Mouse (Mus musculus) heart, embryonic 15.5 days (tissue): Measurements from ENCODE around the gene Etv2. TPM values are rescaled to one million over a fixed set of nuclear protein-coding genes. Genes with fewer than 3 reads are reported as not detected.

Experiments used
- ATAC-seq: fragments of 200-750 bp; cut with Nextera tagmentation; replicated peaks from 2 replicates; pipeline ENCODE4 v1.8.0; 2017; ENCODE audit warnings: low read depth, moderate TSS enrichment; ENCODE audit not compliant: insufficient number of reproducible peaks, insufficient read depth, low FRiP score
- H3K27ac ChIP-seq: fragments of 300-500 bp; sonication (generic); 2 replicates; pipeline ENCODE4 v1.5.1; 2015; ENCODE audit warnings: mild to moderate bottlenecking, inconsistent platforms
- H3K27me3 ChIP-seq: fragments of 300-500 bp; sonication (generic); 2 replicates; pipeline ENCODE4 v1.6.1; 2015; ENCODE audit warnings: inconsistent platforms
- H3K36me3 ChIP-seq: fragments of 300-500 bp; sonication (generic); 2 replicates; pipeline ENCODE4 v1.6.1; 2015; ENCODE audit warnings: mild to moderate bottlenecking, inconsistent platforms
- H3K4me1 ChIP-seq: fragments of 300-500 bp; sonication (generic); replicated peaks from 2 replicates; pipeline ENCODE4 v1.6.1; 2015; ENCODE audit warnings: inconsistent platforms
- H3K4me2 ChIP-seq: fragments of 300-500 bp; sonication (generic); 2 replicates; pipeline ENCODE4 v1.6.1; 2015; ENCODE audit warnings: inconsistent platforms, mild to moderate bottlenecking, moderate library complexity
- H3K4me3 ChIP-seq: fragments of 300-500 bp; sonication (generic); 2 replicates; pipeline ENCODE4 v1.5.1; 2015; ENCODE audit warnings: mild to moderate bottlenecking, inconsistent platforms
- H3K9ac ChIP-seq: fragments of 300-500 bp; sonication (generic); 2 replicates; pipeline ENCODE4 v1.6.1; 2015; ENCODE audit warnings: mild to moderate bottlenecking, inconsistent platforms
- H3K9me3 ChIP-seq: fragments of 300-500 bp; sonication (generic); replicated peaks from 2 replicates; pipeline ENCODE4 v1.6.1; 2016; ENCODE audit warnings: inconsistent platforms
- WGBS: fragments of 180-500 bp; shearing (Covaris S2); methylation state at CpG from one replicate; pipeline ENCODE4 v1.1.7; 2015; ENCODE audit warnings: mixed read lengths; 5-methylcytosine and 5-hydroxymethylcytosine counted together
- polyA plus RNA-seq: library from polyadenylated mRNA; unstranded; fragments of >200 nt; fragmentation: Nextera tagmentation; extraction: Ambion mirVana; gene quantifications from 2 replicates; pipeline ENCODE4 v1.2.1, GENCODE M21; 2015

Etv2 gene
- polyA plus RNA-seq, 1 experiment from 2014 or later, result not detected

DNA sequence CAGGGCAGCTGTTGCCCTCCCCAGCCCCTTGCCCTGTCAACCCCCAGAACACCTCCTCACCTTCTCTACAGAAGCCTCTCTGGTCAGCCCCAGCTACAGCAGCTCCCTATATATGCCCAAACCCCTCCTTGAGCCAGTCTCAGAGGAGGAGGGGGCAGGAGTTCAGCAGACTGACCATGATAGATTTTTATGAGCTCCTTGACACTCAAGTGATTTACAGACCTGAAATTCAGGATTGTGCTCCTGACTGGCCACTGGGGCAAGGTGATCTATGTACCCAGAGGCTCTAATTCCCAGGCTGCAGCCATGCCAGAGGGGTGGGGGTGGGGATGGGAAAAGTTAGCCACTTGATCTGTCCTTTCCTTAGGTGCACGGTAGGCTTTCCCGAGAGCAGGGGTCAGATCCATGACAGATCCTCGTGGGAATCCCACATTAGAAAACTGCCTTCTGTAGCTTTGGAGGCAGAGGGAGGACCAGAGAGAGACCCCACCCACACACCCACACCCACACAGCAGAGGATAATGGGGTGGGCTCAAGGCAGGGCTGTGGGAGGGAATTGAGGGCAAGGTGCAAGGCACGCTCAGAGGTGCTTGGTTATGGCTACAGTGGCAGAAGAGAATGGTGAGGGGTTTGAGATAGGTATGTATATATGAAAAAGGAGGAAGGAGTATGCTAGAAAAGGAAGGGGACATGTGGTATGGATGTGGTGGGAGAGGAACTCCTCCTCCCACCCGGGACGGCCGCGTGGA is 22.8 kb downstream of the Etv2 start, which contains the start of gene Upk1a:
Gene Upk1a, minus strand, starts transcription at position 194 of the 749 bp plus-strand sequence.
- no peaks in the 10 kb centered on the region for H3K27me3 ChIP-seq
- no peak within 1 kb of the TSS for H3K27ac ChIP-seq
- peaks cover 21% of the 10 kb centered on the region for H3K36me3 ChIP-seq
- H3K9me3 ChIP-seq, result no peaks in the 10 kb centered on the region
- 68% methylated on average over 8 of the region's 8 CpGs for WGBS
- ATAC-seq, result no peak
- no peak within 1 kb of the TSS for H3K4me3 ChIP-seq
- peaks cover 10% of the 10 kb centered on the region for H3K4me1 ChIP-seq
- H3K4me2 ChIP-seq, result no peak within 1 kb of the TSS
- no peak within 1 kb of the TSS for H3K9ac ChIP-seq

DNA sequence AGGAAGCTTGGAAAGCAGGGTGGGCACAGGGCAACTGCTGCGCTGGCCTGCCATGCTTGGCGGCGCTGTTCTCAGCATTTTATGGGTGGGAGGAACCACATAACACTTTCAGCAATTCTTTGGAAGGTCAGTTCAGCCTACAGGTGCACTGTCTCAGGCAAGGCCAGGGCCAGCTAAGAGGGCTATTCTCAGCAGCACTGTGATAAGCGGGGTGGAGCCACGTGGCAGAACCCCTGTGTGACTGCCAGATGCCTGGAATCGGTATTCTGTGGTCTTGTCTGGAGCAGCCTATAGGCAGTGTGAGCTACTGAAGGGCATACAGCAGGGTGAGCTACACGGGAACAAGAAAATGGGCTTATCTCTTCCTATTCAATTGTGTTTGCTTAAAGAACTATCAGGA is 25.6 kb downstream of the Etv2 start:
- Histone ChIP-seq H3K4me1 (peaks cover 10% of the 10 kb centered on the region), H3K4me2 (peak overlapping the region; percentile 10; the same call in 1 of the 2 replicates), H3K27ac (peak overlapping the region; percentile 48), H3K4me3 (no peak overlapping the region), H3K27me3 (no peaks in the 10 kb centered on the region), H3K9me3 (no peaks in the 10 kb centered on the region), H3K9ac (no peak overlapping the region), H3K36me3 (no peaks in the 10 kb centered on the region)
- ATAC-seq, result peak; percentile 86
- 39% methylated on average over 7 of the region's 7 CpGs for WGBS

DNA sequence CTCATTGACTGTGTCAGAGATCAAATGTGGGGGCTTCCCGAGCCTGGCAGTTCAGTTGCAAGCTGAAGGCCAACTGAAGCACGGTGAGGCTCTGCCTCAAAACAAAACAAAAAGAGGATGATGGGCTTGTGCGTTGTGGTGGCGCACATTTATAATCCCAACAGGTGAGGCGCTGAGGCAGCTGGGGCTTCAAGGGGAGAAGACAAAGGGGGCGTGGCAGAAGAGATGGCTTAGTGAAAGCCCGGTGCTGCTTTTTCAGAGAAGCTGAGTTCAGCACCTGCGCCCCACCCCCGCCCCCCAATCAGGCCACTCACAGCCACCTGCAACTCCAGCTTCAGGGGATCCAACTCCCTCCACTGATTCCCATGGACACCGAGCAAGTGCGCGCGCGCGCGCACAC is 27.2 kb downstream of the Etv2 start:
- 54% methylated on average over 16 of the region's 16 CpGs for WGBS
- Histone ChIP-seq H3K4me2 (no peak overlapping the region), H3K4me1 (peaks cover 10% of the 10 kb centered on the region), H3K4me3 (no peak overlapping the region), H3K9me3 (no peaks in the 10 kb centered on the region), H3K27ac (no peak overlapping the region), H3K9ac (no peak overlapping the region), H3K27me3 (no peaks in the 10 kb centered on the region), H3K36me3 (no peaks in the 10 kb centered on the region)
- no peak for ATAC-seq

DNA sequence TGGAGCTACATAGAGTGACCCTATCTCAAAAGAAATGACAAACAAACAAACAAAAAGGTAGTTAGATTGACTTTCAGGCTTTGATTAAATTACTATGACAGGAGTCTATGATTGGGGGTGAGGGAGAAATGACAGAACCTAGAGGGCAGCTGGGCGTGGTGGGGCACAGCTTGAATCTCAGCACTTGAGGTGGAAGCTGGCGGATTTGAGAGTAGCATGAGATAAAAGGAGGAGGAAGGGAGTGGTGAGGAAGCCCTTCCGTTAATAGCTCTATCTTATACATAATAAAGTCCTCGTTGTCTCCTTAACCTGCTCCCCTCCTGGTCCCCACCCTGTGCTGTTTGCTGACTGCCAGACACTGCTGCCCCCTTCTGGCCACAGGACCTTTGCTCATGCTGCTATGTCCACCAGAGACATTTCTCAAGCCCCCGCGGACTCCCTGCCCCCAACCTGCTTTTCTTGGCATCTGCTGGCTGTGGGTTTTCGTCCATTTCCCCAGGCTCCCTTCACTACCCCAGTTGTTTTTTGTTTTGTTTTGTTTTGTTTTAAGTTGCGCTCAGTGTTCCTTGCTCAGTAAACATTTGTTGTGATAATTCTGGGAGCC is 27.8 kb downstream of the Etv2 start:
- Histone ChIP-seq H3K9me3 (no peaks in the 10 kb centered on the region), H3K4me1 (peaks cover 10% of the 10 kb centered on the region), H3K9ac (no peak overlapping the region), H3K27ac (no peak overlapping the region), H3K27me3 (no peaks in the 10 kb centered on the region), H3K4me2 (no peak overlapping the region), H3K36me3 (no peaks in the 10 kb centered on the region), H3K4me3 (no peak overlapping the region)
- ATAC-seq, result no peak
- WGBS, result 25% methylated on average over 8 of the region's 8 CpGs

DNA sequence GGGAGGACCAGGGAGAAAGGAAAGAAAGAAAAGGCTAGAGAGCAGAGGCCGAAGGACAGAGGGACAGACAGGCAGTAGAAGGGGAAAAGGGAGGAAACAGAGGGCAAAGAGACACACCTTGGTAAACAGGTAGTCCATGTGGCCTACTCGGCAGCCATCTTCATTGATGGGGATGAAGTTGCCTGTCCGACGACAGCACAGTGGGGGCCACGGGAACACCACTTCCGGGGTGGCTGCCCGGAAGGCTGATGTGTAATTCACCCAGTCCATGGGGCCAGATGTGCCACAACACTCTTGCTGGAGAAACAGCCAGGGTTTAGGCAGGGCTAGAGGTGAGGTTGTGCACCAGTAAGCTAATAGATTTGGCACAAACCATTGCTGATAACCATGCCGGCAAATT is 30.7 kb downstream of the Etv2 start:
- H3K36me3 ChIP-seq, result no peaks in the 10 kb centered on the region
- no peaks in the 10 kb centered on the region for H3K9me3 ChIP-seq
- H3K27me3 ChIP-seq, result no peaks in the 10 kb centered on the region
- no peak overlapping the region for H3K27ac ChIP-seq
- no peak overlapping the region for H3K4me3 ChIP-seq
- 81% methylated on average over 8 of the region's 8 CpGs for WGBS
- peaks cover 10% of the 10 kb centered on the region for H3K4me1 ChIP-seq
- H3K9ac ChIP-seq, result no peak overlapping the region
- H3K4me2 ChIP-seq, result no peak overlapping the region
- ATAC-seq, result no peak

DNA sequence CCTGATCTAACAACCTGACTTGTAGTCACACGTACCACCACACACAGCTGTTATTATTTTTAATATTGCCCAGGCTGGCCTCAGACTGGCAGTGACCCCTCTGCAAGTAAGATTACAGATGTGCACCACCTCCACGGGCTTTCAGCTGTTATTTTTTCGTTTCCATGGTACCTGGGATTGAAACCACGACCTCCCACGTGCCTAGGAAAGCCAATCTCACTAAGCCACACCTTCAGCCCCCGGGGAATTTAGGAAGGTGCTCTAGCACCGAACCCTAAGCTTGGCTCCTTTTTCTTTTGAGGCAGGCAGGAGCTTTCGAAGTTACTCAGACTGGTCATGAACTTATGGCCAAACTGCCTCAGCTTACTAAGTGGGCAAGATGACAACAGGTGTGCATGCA is 31.2 kb downstream of the Etv2 start:
- no peak overlapping the region for H3K4me3 ChIP-seq
- H3K36me3 ChIP-seq, result no peaks in the 10 kb centered on the region
- H3K4me1 ChIP-seq, result peaks cover 10% of the 10 kb centered on the region
- no peaks in the 10 kb centered on the region for H3K9me3 ChIP-seq
- 61% methylated on average over 8 of the region's 8 CpGs for WGBS
- no peak overlapping the region for H3K4me2 ChIP-seq
- H3K9ac ChIP-seq, result no peak overlapping the region
- ATAC-seq, result no peak
- H3K27ac ChIP-seq, result no peak overlapping the region
- no peaks in the 10 kb centered on the region for H3K27me3 ChIP-seq

DNA sequence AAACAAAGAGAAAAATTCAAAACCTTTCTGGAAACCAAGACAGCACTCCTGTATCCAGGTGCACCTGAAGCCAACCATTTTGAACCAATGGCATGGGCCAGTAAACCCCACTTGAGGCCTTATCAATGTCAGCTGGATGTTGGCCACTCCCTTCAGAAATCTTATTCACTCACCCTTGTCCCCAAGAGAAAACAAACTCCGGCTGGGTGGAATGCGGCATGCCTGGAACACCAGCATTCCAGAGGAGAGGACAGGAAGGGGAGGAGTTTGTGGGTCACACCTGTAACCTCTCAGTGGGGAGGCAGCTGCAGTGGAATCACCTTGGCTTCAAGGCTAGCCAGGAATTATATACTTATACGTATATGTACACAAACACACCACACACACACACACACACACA is 33.1 kb downstream of the Etv2 start:
- H3K27me3 ChIP-seq, result no peaks in the 10 kb centered on the region
- no peaks in the 10 kb centered on the region for H3K36me3 ChIP-seq
- no peak overlapping the region for H3K4me2 ChIP-seq
- no peaks in the 10 kb centered on the region for H3K9me3 ChIP-seq
- peaks cover 10% of the 10 kb centered on the region for H3K4me1 ChIP-seq
- no peak overlapping the region for H3K4me3 ChIP-seq
- no peak for ATAC-seq
- H3K27ac ChIP-seq, result no peak overlapping the region
- no peak overlapping the region for H3K9ac ChIP-seq
- 30% methylated on average over 3 of the region's 3 CpGs for WGBS

DNA sequence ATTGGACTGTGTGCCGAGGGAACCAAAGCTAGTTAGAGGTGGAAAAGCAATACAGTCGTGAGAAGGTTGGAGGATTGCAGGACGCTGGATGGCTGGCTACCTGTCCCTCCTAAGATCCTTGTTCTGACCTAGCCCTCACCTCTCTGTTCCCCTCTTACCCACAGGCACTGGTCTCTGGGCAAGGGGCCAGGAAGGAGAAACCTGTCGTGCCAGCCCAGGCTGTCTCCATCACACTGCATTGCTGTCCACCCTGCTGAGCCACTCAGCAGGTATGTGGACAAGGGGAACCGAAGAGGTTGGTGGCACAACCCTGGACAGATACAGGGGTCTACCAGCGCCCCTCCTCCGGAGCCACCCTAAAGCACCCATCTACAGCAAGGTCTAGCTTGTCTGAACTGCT is 35.0 kb downstream of the Etv2 start:
- H3K4me2 ChIP-seq, result peak overlapping the region; percentile 37
- H3K4me3 ChIP-seq, result no peak overlapping the region
- WGBS, result 61% methylated on average over 7 of the region's 7 CpGs
- peak overlapping the region; percentile 46 for H3K27ac ChIP-seq
- no peaks in the 10 kb centered on the region for H3K9me3 ChIP-seq
- H3K9ac ChIP-seq, result no peak overlapping the region
- ATAC-seq, result no peak
- no peaks in the 10 kb centered on the region for H3K27me3 ChIP-seq
- no peaks in the 10 kb centered on the region for H3K36me3 ChIP-seq
- H3K4me1 ChIP-seq, result peaks cover 10% of the 10 kb centered on the region

DNA sequence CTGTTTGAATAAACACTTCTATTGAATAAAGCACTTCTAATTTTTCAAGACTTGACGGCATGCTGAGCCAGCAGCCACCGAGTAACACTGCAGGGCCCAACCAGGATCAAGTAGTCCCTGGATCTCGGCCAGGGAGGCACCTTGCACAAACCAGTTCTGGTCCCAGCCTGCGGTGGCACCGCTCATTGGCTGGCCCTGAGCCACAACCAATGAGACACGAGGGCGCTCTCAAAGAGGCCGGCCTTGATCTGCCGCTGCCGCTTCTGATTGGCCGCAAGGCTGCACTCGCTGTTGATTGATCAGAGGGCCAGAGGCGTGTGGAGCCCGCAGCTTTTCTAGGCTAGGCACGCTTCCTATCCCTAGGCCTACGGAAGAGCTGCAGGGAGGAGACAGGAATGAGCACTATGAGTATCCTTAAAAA is 35.7 kb downstream of the Etv2 start:
- H3K27me3 ChIP-seq, result no peaks in the 10 kb centered on the region
- H3K36me3 ChIP-seq, result no peaks in the 10 kb centered on the region
- 2% methylated on average over 16 of the region's 16 CpGs for WGBS
- H3K4me3 ChIP-seq, result 0 out of 2 replicates have a peak overlapping the region, but pooled peaks have one; percentile 15
- no peak overlapping the region for H3K9ac ChIP-seq
- ATAC-seq, result peak; percentile 92
- H3K27ac ChIP-seq, result peak overlapping the region; percentile 46
- H3K4me1 ChIP-seq, result peaks cover 10% of the 10 kb centered on the region
- peak overlapping the region; percentile 39 for H3K4me2 ChIP-seq
- H3K9me3 ChIP-seq, result no peaks in the 10 kb centered on the region

DNA sequence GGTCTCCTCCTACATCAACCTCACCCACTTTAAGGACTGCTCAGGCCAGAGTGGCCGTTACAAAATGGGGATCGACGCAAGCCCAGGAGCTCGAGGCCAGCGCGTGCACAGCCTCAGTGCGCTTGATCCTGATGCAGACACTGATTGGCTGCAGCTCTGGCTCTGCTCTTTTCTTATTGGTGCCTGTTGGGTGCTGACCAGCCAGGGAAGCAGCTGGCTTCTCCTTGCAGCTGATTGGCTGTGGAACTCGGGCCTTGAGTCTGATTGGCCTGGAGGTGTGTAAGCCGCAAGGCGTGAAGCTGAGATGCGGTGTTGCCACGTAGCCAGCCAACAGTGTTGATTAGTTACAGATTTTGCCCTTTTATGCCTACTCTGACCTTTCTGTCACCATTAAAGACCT is 36.9 kb downstream of the Etv2 start, which contains the start of gene Zbtb32:
Gene Zbtb32, minus strand, starts transcription at position 124 of the 400 bp plus-strand sequence.
- H3K4me3 ChIP-seq, result no peak within 1 kb of the TSS
- no peak within 1 kb of the TSS for H3K9ac ChIP-seq
- H3K9me3 ChIP-seq, result no peaks in the 10 kb centered on the region
- peaks cover 10% of the 10 kb centered on the region for H3K4me1 ChIP-seq
- H3K27me3 ChIP-seq, result 0 out of 2 replicates have a peak, but pooled peaks cover 2% of the 10 kb centered on the region
- peak within 1 kb of the TSS; percentile 35; the same call in 1 of the 2 replicates for H3K27ac ChIP-seq
- peak within 1 kb of the TSS; percentile 39 for H3K4me2 ChIP-seq
- H3K36me3 ChIP-seq, result no peaks in the 10 kb centered on the region
- WGBS, result 90% methylated on average over 12 of the region's 12 CpGs
- ATAC-seq, result no peak

DNA sequence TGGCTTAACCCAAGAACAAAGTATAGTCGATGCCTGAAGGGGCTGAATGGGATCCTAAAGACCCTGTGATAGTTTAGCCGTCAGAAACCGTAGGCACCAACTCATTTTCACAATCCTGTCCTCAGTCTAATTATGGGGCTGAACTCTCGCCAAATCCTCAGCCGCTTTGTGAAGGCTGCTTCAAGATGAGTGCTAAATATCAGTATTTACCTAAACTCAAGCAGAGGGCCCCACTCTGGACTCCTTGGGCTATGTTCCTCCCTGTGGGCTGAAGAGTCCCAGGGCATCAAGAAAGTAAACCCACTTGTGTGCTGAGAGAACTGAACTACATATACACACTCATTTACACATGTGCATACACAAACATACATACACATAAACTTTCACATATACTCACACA is 38.8 kb downstream of the Etv2 start:
- Histone ChIP-seq H3K9me3 (no peaks in the 10 kb centered on the region), H3K4me3 (no peak overlapping the region), H3K9ac (no peak overlapping the region), H3K4me1 (peaks cover 10% of the 10 kb centered on the region), H3K27ac (no peak overlapping the region), H3K36me3 (no peaks in the 10 kb centered on the region), H3K27me3 (0 out of 2 replicates have a peak, but pooled peaks cover 2% of the 10 kb centered on the region), H3K4me2 (no peak overlapping the region)
- ATAC-seq, result no peak
- WGBS, result 62% methylated on average over 5 of the region's 5 CpGs
